Mouse (Mus musculus) ES-E14 (cell line): ENCODE measurements at regions not wholly inside any gene's neighbourhood (a gene's known extent, or its start where the extent isn't known, plus 50 kb on each side); places are given as distances from the start of the nearest gene placed in this dataset.

Source experiments
- DNase-seq: peaks from one replicate; pipeline ENCODE4 v3.0.0-alpha.2; 2013; ENCODE audit warnings: low read depth, low spot score
- H3K27ac ChIP-seq: 2 replicates; pipeline ENCODE4 v1.5.1; 2012; ENCODE audit warnings: low read depth, mild to moderate bottlenecking, low read length, moderate library complexity, mixed read lengths; ENCODE audit not compliant: poor library complexity, insufficient read depth, severe bottlenecking
- H3K36me3 ChIP-seq: 2 replicates; pipeline ENCODE4 v1.6.1; 2012; ENCODE audit warnings: mild to moderate bottlenecking, low read length, moderate library complexity, mixed read lengths; ENCODE audit not compliant: control insufficient read depth, poor library complexity, insufficient read depth, severe bottlenecking
- H3K4me1 ChIP-seq, 2 experiments: fragments of 150-350 bp in 1 of 2; sonication (generic) in 1 of 2; 2 replicates each; pipeline ENCODE4 v1.6.1; 2012; ENCODE audit warnings: low read length in 2 of 2, mild to moderate bottlenecking in 1 of 2, mixed read lengths in 1 of 2; ENCODE audit not compliant: control insufficient read depth in 2 of 2, insufficient read depth in 2 of 2, poor library complexity in 1 of 2
- H3K4me3 ChIP-seq, 2 experiments: fragments of 150-350 bp in 1 of 2; sonication (generic) in 1 of 2; 2 replicates each; pipeline ENCODE4 v1.5.1; 2012; ENCODE audit warnings: low read length in 2 of 2, low read depth in 1 of 2, mild to moderate bottlenecking in 1 of 2, mixed read lengths in 1 of 2; ENCODE audit not compliant: insufficient read depth in 1 of 2, poor library complexity in 1 of 2, severe bottlenecking in 1 of 2
- H3K9ac ChIP-seq: 2 replicates; pipeline ENCODE4 v1.6.1; 2012; ENCODE audit warnings: low read depth, mild to moderate bottlenecking, low read length, mixed read lengths; ENCODE audit not compliant: poor library complexity, insufficient read depth, severe bottlenecking
- H3K9me3 ChIP-seq: fragments of 150-350 bp; sonication (generic); 2 replicates; pipeline ENCODE4 v1.6.1; 2012; ENCODE audit warnings: low read depth, mild to moderate bottlenecking, low read length; ENCODE audit not compliant: control insufficient read depth, insufficient read depth
- CHD2 ChIP-seq: IDR thresholded peaks from 2 replicates; pipeline ENCODE4 v1.6.1; 2014; ENCODE audit warnings: mild to moderate bottlenecking, low read depth, low read length, inconsistent platforms
- HCFC1 ChIP-seq: IDR thresholded peaks from 2 replicates; pipeline ENCODE4 v1.6.1; 2012; ENCODE audit warnings: low read length, inconsistent platforms, borderline replicate concordance; ENCODE audit not compliant: insufficient read depth
- MAFK ChIP-seq: IDR thresholded peaks from 2 replicates; pipeline ENCODE4 v1.6.1; 2014; ENCODE audit warnings: mild to moderate bottlenecking, low read depth, low read length, inconsistent platforms; ENCODE audit not compliant: insufficient read depth
- ZC3H11A ChIP-seq: IDR thresholded peaks from 2 replicates; pipeline ENCODE4 v1.6.1; 2012; ENCODE audit warnings: low read depth, mild to moderate bottlenecking, inconsistent platforms, low read length, borderline replicate concordance
- ZNF384 ChIP-seq: IDR thresholded peaks from 2 replicates; pipeline ENCODE4 v1.6.1; 2012; ENCODE audit warnings: low read depth, low read length, inconsistent platforms
- in situ Hi-C, 2 experiments: fragments of 600-800 bp; cut with MboI; formaldehyde crosslinking; loops; one replicate each; pipeline ENCODE4 v1.15.1; 2025; ENCODE audit warnings: low sequenced_read_pairs in 2 of 2, inconsistent platforms in 1 of 2; ENCODE audit not compliant: unreplicated experiment in 2 of 2

DNA sequence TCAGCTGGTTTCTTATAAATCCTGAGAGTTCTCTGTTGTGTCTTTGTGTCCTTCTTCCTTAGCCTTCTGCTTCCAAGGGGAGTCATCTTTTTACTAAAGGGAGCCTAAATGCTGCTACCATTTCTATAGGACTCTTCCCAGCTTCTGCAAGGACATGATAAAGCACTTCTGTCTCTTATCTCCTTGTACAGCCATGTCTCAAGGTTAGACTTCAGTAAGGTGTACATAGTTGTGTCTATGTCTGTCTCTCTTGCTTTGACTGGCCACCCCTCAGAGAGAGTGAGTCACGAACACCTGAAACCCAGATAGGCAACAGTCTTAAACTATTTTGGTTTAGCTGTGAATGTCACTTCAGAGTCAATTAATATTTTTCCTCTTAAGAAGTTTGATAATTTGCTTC lies 353.0 kb downstream of the Btg1 start:
- TF ChIP-seq MAFK (no peak), ZC3H11A (no peak), ZNF384 (no peak), HCFC1 (no peak), CHD2 (no peak)
- Histone ChIP-seq H3K9me3 (no peaks in the 10 kb centered on the region), H3K4me3 (no peak overlapping the region), H3K27ac (no peak overlapping the region), H3K36me3 (no peaks in the 10 kb centered on the region), H3K4me1 (no peaks in the 10 kb centered on the region), H3K9ac (no peak overlapping the region)
- DNase-seq: no peak
- in situ Hi-C loops: no loop called here

DNA sequence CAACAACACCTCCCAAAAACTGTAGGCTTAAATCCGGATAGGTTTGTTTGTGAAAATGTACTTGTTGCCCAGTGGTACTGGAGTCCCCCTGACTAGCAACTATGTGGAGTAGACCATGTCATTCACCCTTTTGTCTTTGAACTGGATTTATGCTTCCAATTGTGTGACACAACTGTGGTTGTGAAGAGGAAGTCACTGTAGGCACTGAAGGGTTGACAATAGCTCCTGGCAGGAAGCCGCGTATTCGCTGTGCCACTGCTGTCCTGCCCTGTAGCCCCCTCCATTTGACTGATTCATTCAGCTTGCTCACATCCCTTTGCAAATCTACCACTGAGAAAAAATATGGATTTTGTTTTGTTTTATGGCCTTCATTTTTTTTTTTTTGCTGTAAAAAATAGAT lies 353.9 kb downstream of the Btg1 start:
- in situ Hi-C loops: no loop called here
- no peak overlapping the region for H3K27ac ChIP-seq
- no peak for DNase-seq
- no peak for TF ChIP-seq MAFK
- TF ChIP-seq CHD2: no peak
- TF ChIP-seq ZNF384: no peak
- no peak for TF ChIP-seq HCFC1
- H3K9ac ChIP-seq: no peak overlapping the region
- no peaks in the 10 kb centered on the region for H3K4me1 ChIP-seq
- H3K36me3 ChIP-seq: no peaks in the 10 kb centered on the region
- H3K9me3 ChIP-seq: no peaks in the 10 kb centered on the region
- no peak overlapping the region for H3K4me3 ChIP-seq

DNA sequence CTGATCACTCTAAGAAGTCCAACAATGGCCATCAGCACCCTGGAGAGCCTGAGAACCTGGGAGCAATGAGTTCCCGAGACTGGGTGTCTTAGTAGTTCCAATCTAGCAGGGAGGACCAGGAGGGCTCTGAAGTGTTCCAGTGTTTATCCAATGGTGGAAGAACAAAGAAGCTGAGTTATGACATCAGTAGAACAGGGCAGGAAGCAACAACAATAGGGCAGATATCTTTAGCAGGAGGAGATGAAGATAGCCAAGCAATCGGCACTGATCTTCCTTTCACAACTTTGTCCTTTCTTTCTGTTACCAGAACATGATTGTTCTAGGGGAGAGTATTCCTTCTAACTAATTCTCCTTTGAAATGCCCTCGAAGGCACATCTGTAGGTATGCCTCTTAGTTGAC lies 355.0 kb downstream of the Btg1 start:
- no peaks in the 10 kb centered on the region for H3K9me3 ChIP-seq
- no peak overlapping the region for H3K27ac ChIP-seq
- no peak overlapping the region for H3K9ac ChIP-seq
- H3K4me1 ChIP-seq: no peaks in the 10 kb centered on the region
- TF ChIP-seq ZC3H11A (no peak), ZNF384 (no peak)
- no peak for DNase-seq
- in situ Hi-C loops: no loop called here
- no peak overlapping the region for H3K4me3 ChIP-seq
- no peaks in the 10 kb centered on the region for H3K36me3 ChIP-seq

DNA sequence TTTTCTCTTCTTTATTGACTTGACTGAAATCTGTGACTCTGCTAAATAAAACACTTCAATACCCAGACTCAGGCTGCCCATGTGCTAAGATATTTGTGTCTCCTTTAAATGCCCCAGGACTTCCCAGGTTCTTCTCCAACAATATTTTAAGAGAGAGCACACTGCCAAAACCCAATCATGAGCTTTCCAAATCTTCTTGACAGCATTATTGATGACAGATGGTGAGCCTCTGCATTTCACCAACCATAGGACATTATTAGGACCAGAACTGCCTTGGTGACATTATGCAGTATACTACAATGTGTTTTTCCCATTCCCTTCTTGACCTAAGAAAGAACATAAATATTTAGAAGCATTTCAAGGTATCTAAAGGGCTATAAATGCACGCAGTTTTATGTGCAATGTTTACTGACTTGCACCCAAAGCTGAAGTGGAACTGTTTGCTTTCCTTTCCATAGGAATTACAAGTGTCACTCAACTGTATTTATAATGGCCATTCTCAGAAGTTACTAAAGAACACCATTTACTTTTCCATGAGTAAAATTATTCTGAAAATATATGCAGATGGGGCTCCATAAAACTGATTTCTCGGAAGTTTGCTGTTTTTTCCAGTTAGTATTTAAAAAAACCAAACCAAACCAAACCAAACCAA lies 357.6 kb downstream of the Btg1 start:
- no peak for DNase-seq
- in situ Hi-C loops: no loop called here
- Histone ChIP-seq H3K4me1 (no peaks in the 10 kb centered on the region), H3K9ac (no peak overlapping the region), H3K27ac (no peak overlapping the region), H3K9me3 (no peaks in the 10 kb centered on the region), H3K36me3 (no peaks in the 10 kb centered on the region), H3K4me3 (no peak overlapping the region)
- no peak for TF ChIP-seq HCFC1
- TF ChIP-seq ZNF384: no peak
- TF ChIP-seq ZC3H11A: no peak
- no peak for TF ChIP-seq CHD2
- TF ChIP-seq MAFK: no peak

DNA sequence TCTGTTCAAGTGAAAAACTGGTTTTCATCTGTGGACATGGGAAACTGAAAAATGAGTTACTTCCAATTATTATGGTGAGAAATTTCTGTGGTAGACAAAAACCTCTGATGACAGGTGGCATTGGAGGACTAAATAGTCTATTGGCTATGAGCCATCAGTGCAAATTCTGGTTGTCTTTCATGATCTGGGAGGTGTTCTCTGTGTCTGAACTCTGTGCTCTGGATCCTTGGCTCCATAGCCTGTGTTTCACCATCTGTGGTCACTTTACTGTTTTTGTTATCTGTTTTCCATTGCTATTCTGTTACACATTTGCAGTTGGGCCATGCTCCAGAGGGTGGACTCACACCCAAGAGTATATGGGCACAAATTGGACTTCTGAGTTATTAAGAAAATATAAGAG lies 359.9 kb downstream of the Btg1 start:
- no peak for DNase-seq
- TF ChIP-seq ZNF384 (no peak), ZC3H11A (no peak), MAFK (no peak), CHD2 (no peak), HCFC1 (no peak)
- Histone ChIP-seq H3K36me3 (no peaks in the 10 kb centered on the region), H3K9ac (no peak overlapping the region), H3K27ac (no peak overlapping the region), H3K4me3 (no peak overlapping the region), H3K9me3 (no peaks in the 10 kb centered on the region), H3K4me1 (no peaks in the 10 kb centered on the region)
- in situ Hi-C loops: no loop called here
